Mouse (Mus musculus): Measurements from ENCODE around the gene Gpr179.

Gene Gpr179

DNA sequence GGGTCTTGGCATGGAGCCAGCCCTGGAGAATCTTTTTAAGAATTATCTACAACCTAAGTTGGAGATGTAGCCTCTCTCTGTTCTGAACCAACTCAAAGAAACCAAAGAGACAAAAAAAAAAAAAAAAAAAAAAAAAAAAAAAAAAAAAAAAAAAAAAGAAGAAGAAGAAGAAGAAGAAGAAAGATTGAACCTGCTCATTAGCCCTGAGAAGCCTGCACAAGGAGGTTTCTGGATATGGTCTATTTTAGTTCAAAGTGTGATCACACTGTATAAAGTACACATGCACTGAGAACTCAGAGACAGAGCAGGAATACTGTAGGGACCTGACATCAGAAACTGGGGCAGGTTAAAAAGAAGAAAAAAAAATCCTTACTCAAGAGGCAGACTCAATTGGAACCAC, 64.2 kb downstream of the Gpr179 start:
- DNase-seq (ENCODE audit: low spot score): no peak

DNA sequence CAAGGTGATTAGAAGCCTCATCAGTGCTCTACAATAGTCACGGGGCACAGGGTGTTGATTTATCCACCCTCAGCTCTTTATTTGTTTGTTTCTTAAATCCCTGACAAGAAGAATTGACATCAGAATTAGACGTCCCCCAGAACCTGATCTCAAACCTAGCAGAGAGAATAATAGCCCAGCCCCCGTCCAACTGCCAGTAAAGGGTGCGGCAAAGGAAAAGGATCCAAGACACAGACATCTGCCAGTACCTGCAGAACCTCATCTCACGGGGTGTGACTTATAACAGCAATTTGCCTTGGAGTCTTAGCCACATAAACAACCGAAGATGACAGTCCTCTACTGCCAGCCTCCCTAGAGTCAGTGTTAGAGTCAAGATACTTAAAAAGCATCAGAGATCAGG, 64.9 kb downstream of the Gpr179 start:
- no peak for DNase-seq (ENCODE audit: low spot score)

DNA sequence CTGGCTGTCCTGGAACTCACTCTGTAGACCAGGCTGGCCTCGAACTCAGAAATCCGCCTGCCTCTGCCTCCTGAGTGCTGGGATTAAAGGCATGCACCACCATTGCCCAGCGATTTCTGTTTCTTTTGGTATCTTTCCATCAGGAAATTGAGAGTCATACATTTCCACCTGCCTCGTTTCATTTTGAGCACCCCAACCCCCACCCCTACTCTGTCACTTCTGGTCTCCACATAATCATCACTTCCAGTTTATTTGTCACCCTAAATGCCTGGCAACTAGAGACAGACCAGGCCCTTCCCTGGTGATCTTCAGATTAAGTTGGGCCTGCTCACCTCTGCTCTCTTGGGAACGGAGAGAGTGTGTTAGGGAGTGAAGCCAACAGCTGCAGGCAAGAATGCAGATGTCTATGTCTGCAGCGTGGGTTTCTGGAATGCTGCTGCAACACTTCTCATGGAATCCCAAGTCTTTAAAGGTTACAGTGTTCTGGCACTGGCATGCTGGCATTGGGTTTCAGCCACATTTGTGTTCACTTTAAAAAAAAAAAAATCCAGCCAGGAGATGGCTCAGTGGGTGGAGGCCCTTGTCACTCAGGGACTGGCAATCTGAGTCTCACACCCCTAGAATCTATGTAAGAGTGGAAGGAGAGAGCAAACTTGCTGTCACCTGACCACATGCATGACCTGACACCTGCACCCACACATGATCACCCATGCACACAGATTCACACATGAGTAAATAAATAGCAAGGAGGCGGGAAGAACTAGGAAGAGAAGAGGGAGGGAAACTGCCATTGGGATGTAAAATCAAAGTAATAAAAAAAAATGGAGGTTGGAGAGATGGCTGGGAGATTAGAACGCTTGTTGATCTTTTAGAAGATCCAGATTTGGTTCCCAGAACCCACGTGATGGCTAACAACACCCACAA, 65.8 kb downstream of the Gpr179 start:
- no peak for DNase-seq (ENCODE audit: low spot score)

- no peak for DNase-seq (ENCODE audit: low spot score)
These were observed 67.0 kb downstream of the Gpr179 start for GRCm38 (mm10) chr11:97284854-97285253.

DNA sequence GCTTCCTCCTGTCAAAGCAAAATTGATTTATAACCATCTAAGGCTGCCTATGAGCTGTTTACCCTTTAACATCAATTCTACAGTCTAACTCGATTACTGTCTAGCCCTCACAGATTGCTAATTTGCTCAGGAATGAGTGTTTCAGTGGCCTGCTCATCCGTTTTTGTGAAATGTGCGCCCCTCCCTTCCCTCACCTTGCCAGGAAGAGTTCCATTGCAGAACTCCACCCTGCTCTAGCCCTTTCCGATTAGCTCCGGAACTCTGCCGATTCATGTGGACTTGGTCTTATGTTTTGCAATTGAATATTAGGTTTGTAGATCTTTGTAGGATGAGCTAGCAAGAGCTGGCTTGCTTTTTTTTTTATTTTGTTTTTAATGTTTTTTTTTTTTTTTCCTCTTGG, 69.7 kb downstream of the Gpr179 start:
- DNase-seq (ENCODE audit: low spot score): no peak
